Mouse (Mus musculus) adrenal gland (tissue): ENCODE data around the gene Tmed4.

Experiments
- intact Hi-C: fragments of 180-260 bp; cut with DNase I; formaldehyde crosslinking; loops from one replicate; pipeline ENCODE4 v1.15.1; 2025
- long read RNA-seq, 2 experiments: library from polyadenylated mRNA; unstranded; transcript quantifications; one replicate each; pipeline ENCODE4 v2.0.0; 2020; ENCODE audit warnings: borderline replicate concordance in 1 of 2; ENCODE audit not compliant: insufficient replicate concordance in 1 of 2

The Tmed4 gene
- long read RNA-seq, experiment 1, transcript Tmed4-201 (5 exons, 2,003 nt): major isoform, 123 of 136 reads
- long read RNA-seq, experiment 1, partial matches to known transcripts: 0 of 136 reads
- long read RNA-seq, experiment 1, other reads (novel, unspliced or antisense): 9 of 136 reads
- long read RNA-seq, experiment 2, transcript Tmed4-201 (5 exons, 2,003 nt): major isoform, 158 of 171 reads
- long read RNA-seq, experiment 2, partial matches to known transcripts: 2 of 171 reads
- long read RNA-seq, experiment 2, other reads (novel, unspliced or antisense): 7 of 171 reads

DNA sequence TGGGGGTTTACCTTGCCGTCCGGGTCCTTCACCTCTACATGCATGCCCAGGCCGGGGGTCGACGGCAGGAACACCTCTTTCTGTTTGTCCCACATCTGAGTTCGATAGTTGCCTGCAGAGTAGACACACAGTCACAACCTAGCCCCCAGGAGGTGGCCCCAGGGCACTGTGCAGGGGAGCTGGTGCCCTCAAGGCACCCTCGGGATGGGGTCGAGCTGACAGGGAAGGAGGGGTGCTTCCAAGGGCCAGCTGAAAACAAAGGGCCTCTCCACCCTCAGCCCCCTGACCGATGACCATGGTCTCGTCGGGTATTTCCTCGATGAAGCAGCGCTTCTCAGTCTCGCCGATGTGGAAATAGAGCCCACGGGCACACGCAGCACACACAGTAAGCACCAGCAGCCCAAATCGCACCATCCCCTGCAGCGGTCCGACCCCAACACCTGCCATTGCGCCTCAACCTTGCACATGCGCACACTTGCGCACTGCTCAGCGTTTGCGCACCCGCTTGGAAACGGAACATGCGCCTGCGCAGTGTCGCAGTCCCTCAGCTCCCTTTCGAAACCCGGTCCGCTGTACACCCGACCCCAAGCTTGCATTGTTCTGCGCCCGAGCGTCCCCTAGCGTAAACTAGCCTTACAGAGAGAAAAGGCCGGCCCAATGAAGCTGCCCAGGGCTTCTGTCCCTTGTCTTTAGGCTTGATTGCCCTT lies at the start of gene Tmed4:
TSS of gene Tmed4 (minus strand) at position 484 of the 707 bp plus-strand sequence.
- intact Hi-C loops: no loop called here

DNA sequence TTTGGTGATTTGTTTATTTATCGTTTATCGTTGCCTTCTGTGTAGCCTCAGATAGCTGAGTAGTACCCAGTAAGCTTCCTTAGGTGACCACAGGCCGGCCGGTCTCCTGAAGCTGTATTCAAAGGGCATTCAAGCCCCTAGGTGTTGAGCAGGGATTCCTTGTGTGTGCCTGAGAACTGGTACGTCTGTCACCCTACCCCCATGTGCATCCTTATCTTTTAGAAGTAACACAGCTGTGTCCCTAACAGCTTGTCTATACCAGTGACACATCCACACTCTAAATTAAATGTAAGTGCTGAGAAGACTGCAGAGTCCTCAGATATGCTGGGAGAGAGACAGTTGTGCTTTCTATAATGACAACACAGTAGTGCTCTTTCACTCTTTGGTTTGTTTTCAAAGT lies 48.7 kb upstream of the Tmed4 start:
- intact Hi-C loops: no loop called here

DNA sequence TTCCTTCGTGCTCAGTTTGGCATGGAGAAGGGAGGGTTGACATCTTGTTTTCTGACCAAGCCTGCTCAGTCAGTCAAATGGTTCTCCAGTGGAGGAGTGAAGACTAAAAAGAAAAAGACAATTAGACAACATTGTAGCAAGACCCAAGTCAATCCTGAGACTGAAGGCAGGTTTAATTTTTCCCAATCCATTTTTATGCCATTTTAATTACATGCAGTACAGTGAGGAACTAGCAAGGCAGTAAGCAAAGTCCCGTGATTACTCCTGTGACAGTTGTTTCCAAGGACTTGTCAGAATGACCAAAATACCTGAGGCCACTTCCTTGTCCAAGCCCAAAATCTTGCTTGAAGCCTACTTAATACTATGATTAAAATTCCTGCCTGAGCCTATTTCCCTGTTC lies 47.4 kb upstream of the Tmed4 start:
- intact Hi-C loops: no loop called here

DNA sequence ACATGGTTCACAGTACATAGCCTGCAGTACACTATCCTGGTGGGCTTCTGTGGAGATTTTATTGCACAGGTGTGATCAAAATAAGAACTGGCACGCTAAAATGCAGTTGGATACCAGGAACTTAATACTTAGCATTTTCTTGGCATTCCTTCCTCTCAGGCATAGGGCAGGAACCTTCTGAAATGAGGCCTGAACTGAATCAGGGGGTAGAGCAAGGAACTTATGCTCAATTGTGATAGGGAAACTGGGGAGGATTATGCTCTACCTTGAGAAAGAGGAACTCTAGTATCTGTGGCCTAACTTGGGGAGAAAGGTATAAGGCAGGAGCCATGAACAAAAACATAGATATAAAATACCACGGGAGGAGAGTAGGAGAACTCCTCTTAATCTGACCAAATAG lies 44.7 kb upstream of the Tmed4 start:
- intact Hi-C loops: no loop called here

DNA sequence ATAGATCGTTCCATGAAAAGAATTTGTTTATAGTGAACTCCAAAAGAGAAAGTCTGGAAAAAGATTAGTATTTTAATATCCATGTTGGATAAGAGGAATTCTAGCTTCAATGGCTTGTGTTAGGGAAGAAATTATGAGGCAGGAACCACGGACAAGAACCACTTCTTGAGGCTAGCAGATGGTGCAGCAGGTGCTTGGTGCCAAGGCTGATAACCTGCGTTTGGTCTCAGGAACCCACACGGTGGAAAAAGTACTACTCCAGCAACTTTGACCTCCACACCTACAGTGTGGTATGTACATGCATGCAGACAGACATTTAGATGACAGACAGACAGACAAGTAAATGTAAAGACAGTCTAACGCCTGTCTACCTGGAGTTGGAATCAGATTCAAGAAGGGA lies 43.9 kb upstream of the Tmed4 start:
- intact Hi-C loops: no loop called here

DNA sequence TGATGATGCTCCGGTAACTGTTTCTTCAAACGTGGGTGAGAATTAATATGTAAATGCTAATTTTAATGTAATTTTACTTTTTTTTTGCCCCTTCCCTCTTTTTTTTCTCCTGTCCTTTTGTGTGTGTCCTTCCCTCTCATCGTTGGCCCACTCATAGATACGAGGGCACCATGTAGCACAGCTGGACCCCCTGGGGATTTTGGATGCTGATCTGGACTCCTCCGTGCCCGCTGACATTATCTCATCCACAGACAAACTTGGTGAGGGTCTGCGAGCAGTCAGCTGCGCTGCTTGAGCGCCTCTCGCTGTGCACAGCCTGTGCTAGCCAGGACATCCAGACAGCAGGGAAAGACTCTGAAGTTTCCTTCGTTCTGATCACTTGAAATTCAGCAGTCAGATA lies 42.2 kb upstream of the Tmed4 start:
- intact Hi-C loops: no loop called here

DNA sequence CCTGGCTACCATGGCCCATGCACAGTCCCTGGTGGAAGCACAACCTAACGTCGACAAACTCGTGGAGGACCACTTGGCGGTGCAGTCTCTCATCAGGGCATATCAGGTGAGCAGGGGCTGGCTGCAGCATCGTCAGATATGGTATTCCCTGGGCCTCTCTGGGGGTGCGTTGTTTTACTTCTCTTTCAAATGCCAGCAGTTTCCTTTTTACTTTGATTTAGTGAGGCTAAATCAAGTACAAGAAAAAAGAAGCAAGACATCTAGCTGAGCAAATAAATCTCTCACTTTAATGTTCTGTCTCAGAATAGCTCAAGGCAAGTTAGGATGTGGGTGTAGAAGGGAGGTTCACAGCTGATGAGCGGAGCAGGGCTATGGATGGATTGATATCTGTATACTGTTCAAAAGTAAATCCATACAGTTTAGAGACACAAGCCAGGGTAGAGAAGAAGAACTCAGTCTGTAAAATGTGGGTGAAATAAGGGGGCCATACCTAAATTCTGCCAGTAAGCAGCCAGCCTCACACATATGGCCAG lies 39.3 kb upstream of the Tmed4 start:
- intact Hi-C loops: no loop called here

DNA sequence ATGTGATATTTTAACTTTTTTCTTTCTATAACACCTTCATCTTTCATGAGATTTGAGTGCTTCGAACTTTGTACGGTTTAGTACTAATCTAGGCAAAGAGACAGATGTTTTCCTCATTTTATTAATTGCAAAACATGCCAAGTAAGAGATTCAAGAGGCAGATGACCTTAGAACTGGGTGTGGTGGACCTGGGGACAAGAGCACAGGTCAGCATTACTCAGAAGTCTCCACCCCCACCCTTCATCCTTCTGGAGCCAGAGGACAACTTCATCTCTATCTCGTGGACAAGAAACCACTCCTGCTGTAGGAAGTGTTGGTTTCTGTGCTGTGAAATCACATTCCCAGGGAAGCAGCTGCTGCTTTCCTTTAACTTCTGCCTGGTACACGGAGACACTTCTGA lies 33.5 kb upstream of the Tmed4 start:
- intact Hi-C loops: loop anchor here (5.0 kb wide), 1 partner anchor 39 kb away; no protein-coding TSS in a partner anchor

DNA sequence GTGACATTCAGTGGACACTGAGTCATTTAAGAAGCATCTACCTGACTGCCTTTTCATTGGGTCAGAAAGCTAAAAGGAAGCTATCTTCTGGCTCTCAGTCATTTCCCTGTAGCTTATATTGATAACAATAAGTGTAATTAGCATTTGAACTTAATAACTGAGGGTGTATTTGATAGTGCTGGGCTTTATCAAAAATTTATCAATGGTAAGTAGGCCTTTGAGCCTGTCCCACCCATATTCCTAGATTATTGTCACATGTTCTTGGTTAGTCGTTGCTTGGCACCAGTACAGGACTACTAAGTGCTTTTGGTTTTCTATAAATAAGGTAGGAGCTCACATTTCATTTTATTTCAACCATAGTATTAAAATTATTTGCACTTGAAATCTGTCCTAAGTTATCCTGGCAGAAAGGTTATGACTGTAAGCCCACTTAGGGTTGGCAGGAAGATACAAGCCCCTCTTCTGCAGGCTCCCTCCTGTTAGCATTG lies 31.3 kb upstream of the Tmed4 start:
- intact Hi-C loops: loop anchor here (5.0 kb wide), 1 partner anchor 41 kb away; no protein-coding TSS in a partner anchor

DNA sequence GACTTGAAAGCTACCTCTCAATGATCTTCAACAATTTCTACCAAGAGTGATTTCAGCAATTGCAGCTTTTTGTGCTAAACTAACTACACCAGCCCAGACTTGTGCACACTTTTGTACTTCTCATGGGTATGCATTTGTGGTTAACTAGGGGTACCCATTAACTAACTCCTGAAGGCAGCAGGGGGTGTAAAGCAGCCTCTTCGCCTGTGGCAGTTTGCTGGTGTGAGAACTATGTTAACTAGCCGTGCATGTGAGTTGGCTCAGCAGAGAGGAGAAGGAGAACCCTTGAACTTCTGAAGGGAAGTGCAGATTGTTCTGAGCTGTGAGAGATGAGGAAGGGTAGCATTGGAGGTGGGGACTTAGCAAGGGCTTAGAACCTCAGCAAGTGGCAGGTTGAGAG lies 28.1 kb upstream of the Tmed4 start:
- intact Hi-C loops: no loop called here

DNA sequence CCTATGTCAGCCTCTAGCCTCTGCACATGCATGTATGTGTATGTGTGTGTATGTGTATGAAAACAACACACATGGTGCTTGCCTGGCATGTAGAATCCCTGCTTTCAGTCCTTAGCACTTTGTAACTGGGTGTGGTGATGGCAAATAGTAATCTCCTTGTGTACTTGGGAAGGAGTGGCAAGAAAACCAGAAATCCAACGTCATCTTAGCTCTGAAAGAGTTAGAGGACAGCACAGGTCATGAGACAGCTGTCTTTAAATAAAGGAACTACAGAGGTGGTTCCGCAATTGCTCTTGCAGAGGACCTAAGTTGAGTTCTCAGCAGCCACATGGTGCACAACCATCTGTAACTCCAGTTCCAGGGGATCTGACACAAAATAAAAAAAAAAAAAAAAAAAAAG lies 24.8 kb upstream of the Tmed4 start:
- intact Hi-C loops: no loop called here

DNA sequence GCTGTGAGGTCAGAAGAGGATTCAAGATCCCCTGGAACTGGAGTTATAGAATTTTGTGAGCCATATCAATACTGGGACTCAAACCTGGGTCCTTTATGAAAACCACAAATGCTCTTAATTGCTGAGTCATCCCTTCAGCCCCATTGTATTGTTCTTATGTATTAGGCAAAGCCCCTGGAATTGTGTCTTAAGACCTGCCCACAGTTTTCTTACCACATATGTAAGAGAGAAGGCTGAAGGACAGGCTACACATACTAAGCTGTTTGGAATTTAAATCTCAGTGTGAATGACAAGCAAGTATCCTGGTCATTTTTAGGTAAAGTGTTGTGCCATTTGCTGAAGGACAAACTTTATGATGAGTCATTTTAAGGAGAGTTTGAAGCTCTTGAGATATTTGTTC lies 21.4 kb upstream of the Tmed4 start:
- intact Hi-C loops: no loop called here

DNA sequence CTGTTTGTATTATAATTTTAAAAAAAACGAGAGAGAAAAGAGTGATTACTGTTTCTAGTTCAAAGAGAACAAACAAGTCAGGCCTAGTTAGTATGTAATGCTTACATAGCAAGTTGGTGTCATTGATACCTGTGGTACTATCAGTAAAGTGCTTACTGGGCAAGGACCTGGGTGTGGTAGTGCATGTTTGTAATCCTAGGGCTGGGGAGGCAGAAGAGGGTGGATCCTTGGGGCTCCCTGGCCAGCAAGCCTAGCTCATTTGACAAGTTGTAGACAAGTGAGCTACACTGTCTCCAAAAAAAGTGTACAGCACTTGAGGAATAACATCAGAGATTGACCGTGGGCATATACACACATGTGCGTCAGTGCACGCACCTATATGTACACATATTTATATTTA lies 20.0 kb upstream of the Tmed4 start:
- intact Hi-C loops: no loop called here

DNA sequence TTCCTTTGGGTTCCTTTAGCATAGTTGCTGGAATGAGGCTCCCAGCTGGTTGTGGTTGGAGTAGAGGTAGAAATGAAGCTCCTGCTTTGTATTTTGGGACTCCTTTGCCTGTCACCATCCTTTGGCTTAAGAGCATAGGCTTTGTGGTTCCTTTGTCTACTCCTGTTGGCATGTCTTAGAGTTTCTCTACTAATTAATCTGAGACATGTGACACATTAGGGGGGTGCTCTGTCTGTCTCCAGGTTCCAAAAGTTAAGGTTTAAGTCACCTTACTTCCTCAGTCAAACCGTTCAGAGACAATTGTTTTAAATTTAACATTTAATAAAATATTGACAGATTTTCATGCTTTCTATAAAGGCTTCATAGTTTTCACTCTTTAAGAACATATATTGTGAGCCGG lies 18.9 kb upstream of the Tmed4 start:
- intact Hi-C loops: no loop called here

DNA sequence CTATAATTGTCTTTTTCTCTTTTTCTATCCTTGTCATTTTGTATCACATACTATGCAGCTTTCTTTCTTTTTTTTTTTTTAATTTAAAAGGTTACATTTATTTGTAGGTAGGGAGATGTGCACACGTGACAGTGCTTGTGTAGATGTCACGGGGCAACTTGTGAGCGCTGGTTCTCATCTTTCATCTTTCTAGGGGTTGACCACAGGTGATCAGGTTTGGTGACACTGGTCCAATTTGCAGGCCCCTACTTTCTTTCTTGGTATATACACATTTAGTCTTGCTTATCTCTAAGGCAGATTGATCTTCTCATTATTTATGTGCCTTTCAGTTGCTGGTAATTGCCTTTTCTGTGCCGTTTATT lies 18.3 kb upstream of the Tmed4 start:
- intact Hi-C loops: no loop called here

DNA sequence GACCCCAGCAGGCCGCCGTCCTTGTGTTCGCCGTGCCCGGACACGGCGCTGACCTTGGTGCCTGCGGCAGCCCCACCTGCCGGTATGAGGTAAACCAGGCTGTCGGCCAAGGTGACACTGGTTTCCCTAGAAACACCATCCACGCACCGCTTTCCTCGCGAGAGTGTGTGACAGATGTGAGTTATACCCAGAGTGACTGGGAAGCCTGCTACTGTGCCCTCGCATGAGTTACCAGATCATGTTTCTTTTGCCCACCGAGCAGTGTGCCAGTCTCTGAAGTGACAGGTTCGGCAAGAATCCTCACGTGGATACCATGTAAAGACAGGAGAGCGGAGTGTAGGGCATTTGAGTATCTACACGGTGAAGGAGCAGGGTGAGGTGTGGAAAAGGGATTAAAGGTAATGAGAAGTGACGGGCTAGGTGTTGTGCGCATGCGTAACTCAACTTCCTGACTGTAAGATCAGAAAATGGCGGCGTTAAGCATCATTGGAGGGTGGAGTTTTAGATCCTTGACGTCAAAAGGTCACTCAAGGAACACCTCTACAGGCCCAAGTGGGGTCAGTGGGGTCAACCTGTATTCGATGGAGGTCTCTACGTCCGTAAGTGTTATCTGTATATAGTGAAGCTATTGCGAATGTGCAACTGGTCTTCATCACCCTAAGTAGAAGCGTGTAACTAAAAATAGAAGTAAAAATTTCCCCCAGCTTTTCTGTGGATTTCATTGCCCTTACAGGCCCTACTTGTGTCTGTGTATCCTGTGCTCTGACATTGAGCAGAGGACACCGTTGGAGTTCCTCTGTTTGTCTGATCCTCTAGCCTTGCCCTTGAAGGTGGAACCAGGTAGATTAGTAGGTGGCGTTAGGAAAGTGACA lies 17.7 kb upstream of the Tmed4 start:
- intact Hi-C loops: no loop called here

DNA sequence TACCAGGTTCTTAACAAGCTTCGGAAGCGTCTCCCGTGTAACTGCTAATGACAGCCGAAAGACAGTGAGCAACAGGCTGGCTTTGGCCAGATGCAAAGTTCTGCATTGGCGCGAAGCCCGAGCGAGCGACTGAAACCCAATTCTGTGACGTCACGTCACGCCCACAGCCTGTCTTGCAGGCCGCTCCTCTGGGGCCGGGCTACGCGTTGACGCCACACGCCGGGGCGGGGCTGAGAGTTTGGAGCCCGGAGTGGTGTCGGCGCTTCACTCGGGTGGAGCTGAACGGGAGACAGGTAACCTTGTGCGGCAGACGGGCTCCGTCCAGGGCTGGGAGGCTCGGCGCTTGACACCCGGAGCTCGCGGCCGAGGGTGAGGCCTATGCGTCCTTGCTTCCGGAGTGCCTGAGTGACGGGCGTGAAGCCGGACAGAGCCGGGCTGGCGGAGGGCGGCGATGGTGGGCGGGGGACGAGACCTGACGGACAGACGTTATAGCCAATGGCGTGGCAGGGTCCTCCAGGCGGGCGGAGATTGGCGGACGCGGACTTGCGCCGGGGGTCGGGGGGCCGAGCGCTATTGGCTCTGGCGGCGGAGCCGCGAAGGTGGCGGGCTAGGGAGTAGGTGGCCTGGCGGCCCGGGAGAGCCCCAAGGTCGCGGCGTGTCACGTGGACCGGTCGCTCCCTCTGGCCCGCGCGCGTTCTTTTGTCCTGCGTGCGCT lies 16.9 kb upstream of the Tmed4 start, which contains the start of gene Ogdh:
TSS of gene Ogdh (plus strand) at position 233 of the 715 bp plus-strand sequence.
- intact Hi-C loops: no loop called here

DNA sequence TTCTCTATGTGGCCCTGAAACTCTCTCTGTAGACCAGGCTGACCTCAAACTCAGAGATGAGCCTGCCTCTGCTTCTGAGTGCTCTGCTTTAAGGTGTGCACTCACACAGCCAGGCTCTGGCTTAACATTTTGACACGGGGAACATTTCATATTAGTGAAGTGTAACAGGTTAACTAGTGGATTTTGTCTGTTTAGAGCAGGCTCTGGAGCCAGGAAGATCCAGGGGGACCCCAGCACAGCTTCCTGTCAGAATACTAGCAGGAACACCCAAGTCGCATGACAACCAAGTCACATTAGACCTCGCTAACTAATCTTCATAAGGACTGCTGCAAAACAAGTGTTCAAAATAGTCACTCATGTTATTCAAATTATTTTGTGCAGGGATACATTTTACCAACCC lies 16.2 kb upstream of the Tmed4 start:
- intact Hi-C loops: no loop called here

DNA sequence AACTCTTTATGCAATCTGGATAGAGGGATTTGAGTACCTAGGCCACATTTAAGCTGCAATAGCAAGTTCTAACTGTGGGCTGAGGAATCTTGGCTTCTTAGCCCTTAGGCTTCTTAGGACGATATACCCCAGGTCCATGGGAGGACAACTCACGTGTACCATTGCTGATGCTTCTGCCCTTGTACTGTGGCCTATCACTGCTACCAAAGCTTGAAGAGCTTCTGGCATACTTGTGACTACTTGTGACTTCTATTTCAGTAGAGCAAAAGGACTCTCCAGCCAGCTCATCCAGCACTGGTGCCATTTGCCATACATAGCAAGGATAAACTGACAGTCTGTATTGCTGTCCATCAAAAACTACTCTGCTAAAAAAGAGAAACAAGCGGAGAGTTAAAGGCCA lies 15.5 kb upstream of the Tmed4 start:
- intact Hi-C loops: no loop called here

DNA sequence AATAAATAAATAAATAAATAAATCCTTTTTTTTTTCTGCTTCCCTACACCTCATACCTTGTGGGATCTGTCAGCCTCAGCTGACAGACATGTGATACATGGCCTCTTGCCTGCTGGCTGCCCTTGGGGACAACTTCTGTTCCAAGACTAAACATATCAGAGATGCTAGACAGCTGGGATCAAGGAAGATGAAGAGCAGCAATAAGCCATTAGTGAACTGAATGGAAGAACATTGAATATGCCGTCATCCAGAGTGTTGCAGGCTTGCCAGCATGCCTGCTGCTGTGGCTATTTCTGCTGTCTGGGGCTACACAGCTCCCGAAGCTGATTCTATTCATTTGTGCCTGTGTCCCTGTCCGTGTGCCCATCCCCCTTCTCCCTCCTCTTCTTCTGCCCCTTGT lies 8.3 kb upstream of the Tmed4 start:
- intact Hi-C loops: no loop called here

DNA sequence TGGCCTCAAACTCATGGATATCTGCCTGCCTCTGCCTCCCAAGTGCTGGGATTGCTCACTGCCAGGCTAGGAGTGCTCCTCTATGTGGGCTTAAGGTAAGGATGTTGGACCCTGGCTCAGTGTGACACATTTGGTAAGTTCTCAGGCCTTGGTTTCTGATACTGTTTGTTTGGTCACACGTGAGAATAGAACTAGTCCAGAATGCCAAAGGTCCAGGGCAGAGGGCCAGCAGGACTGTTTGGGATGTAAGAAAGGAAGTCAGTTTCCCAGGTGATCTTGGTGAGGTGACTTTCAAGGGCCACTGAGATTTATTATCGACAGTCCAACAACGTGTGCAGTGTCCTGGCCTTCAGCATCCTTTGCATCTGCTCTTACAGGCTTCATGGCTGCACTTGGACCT lies 1.8 kb upstream of the Tmed4 start:
- intact Hi-C loops: no loop called here
